Mouse (Mus musculus): ENCODE measurements around the gene Pigl. TPM values are rescaled to one million over a fixed set of nuclear protein-coding genes. Genes with fewer than 3 reads are reported as not detected.

Pigl gene
- polyA plus RNA-seq (2014; fragmentation: Illumina TruSeq; extraction: RNeasy Lipid Tissue Mini Kit (QIAGEN cat#74804); ENCODE audit: low read depth, low replicate concordance): 4.8 TPM

GRCm38 (mm10) chr11:62458276-62458724 lies at the start of gene Pigl, which contains the start of gene Ncor1:
Pigl (plus strand) TSS chr11:62458460.
Ncor1 (minus strand) TSS chr11:62458541.

GRCm38 (mm10) chr11:62539089-62539890 lies 81.0 kb downstream of the Pigl start, which contains the start of gene Cenpv:
Cenpv (minus strand) TSS chr11:62539261.

GRCm38 (mm10) chr11:62550727-62551225 lies 92.5 kb downstream of the Pigl start, which contains the start of gene Ubb:
Ubb (plus strand) TSS chr11:62551171.

Other genes with a start within 250 kb of the Pigl start
- 0.73 TPM for gene Adora2b, start 209.5 kb upstream of the Pigl start, polyA plus RNA-seq (2014; fragmentation: Illumina TruSeq; extraction: RNeasy Lipid Tissue Mini Kit (QIAGEN cat#74804); ENCODE audit: low read depth, low replicate concordance)
- 29.4 TPM for gene Zswim7, start 177.1 kb upstream of the Pigl start, polyA plus RNA-seq (2014; fragmentation: Illumina TruSeq; extraction: RNeasy Lipid Tissue Mini Kit (QIAGEN cat#74804); ENCODE audit: low read depth, low replicate concordance)
- 38.9 TPM for gene Ttc19, start 177.0 kb upstream of the Pigl start, polyA plus RNA-seq (2014; fragmentation: Illumina TruSeq; extraction: RNeasy Lipid Tissue Mini Kit (QIAGEN cat#74804); ENCODE audit: low read depth, low replicate concordance)
- gene Ncor1, start 81 bp downstream of the Pigl start, polyA plus RNA-seq (2014; fragmentation: Illumina TruSeq; extraction: RNeasy Lipid Tissue Mini Kit (QIAGEN cat#74804); ENCODE audit: low read depth, low replicate concordance): 82.6 TPM
- gene Cenpv, start 80.8 kb downstream of the Pigl start, polyA plus RNA-seq (2014; fragmentation: Illumina TruSeq; extraction: RNeasy Lipid Tissue Mini Kit (QIAGEN cat#74804); ENCODE audit: low read depth, low replicate concordance): 28.9 TPM
- gene Ubb, start 92.7 kb downstream of the Pigl start, polyA plus RNA-seq (2014; fragmentation: Illumina TruSeq; extraction: RNeasy Lipid Tissue Mini Kit (QIAGEN cat#74804); ENCODE audit: low read depth, low replicate concordance): 981 TPM
- 4.1 TPM for gene Trpv2, start 116.0 kb downstream of the Pigl start, polyA plus RNA-seq (2014; fragmentation: Illumina TruSeq; extraction: RNeasy Lipid Tissue Mini Kit (QIAGEN cat#74804); ENCODE audit: low read depth, low replicate concordance)
- 6.5 TPM for gene Lrrc75a, start 190.1 kb downstream of the Pigl start, polyA plus RNA-seq (2014; fragmentation: Illumina TruSeq; extraction: RNeasy Lipid Tissue Mini Kit (QIAGEN cat#74804); ENCODE audit: low read depth, low replicate concordance)
- gene Mmgt2, start 190.2 kb downstream of the Pigl start, polyA plus RNA-seq (2014; fragmentation: Illumina TruSeq; extraction: RNeasy Lipid Tissue Mini Kit (QIAGEN cat#74804); ENCODE audit: low read depth, low replicate concordance): 17.9 TPM